Mouse (Mus musculus) thymus, postnatal 14 days (tissue): ENCODE data around the gene Ngrn.
A peak's percentile ranks its signal among the peaks of the same experiment; 100 is the strongest.

Source experiments
- DNase-seq: peaks from one replicate; pipeline ENCODE4 v3.0.0; 2021

Ngrn gene

GRCm38 (mm10) chr7:80264606-80265005 is 3.6 kb downstream of the Ngrn start:
- DNase-seq: no peak

- DNase-seq: no peak
Measured at GRCm38 (mm10) chr7:80267764-80268163, 6.7 kb downstream of the Ngrn start.

- peak; percentile 97 for DNase-seq
Measured at GRCm38 (mm10) chr7:80268897-80269750, 8.1 kb downstream of the Ngrn start, which contains the start of gene Vps33b. Gene Vps33b (plus strand): TSS chr7:80269649.

GRCm38 (mm10) chr7:80269751-80270255 is 8.8 kb downstream of the Ngrn start:
- DNase-seq: no peak

- DNase-seq: no peak
Measured at GRCm38 (mm10) chr7:80273456-80273855, 12.4 kb downstream of the Ngrn start.

- no peak for DNase-seq
Measured at GRCm38 (mm10) chr7:80276374-80276773, 15.4 kb downstream of the Ngrn start.

- no peak for DNase-seq
Measured at GRCm38 (mm10) chr7:80280032-80280431, 19.0 kb downstream of the Ngrn start.

GRCm38 (mm10) chr7:80280998-80281397 is 20.0 kb downstream of the Ngrn start:
- no peak for DNase-seq

- DNase-seq: no peak
Measured at GRCm38 (mm10) chr7:80281646-80282045, 20.6 kb downstream of the Ngrn start.

- DNase-seq: no peak
Measured at GRCm38 (mm10) chr7:80283226-80283918, 22.4 kb downstream of the Ngrn start.

- DNase-seq: no peak
Measured at GRCm38 (mm10) chr7:80284391-80284790, 23.4 kb downstream of the Ngrn start.

GRCm38 (mm10) chr7:80285725-80286124 is 24.7 kb downstream of the Ngrn start:
- DNase-seq: peak; percentile 72

GRCm38 (mm10) chr7:80287736-80288135 is 26.7 kb downstream of the Ngrn start:
- DNase-seq: peak; percentile 33

- peak; percentile 99 for DNase-seq
Measured at GRCm38 (mm10) chr7:80294062-80294763, 33.2 kb downstream of the Ngrn start, which contains the start of gene Prc1. Gene Prc1 (plus strand): TSS chr7:80294450.

GRCm38 (mm10) chr7:80294764-80295648 is 34.0 kb downstream of the Ngrn start:
- peak; percentile 17 for DNase-seq

GRCm38 (mm10) chr7:80296462-80296861 is 35.4 kb downstream of the Ngrn start:
- DNase-seq: no peak

- no peak for DNase-seq
Measured at GRCm38 (mm10) chr7:80297041-80297440, 36.0 kb downstream of the Ngrn start.

GRCm38 (mm10) chr7:80298754-80299153 is 37.7 kb downstream of the Ngrn start:
- no peak for DNase-seq

GRCm38 (mm10) chr7:80299568-80299967 is 38.6 kb downstream of the Ngrn start:
- DNase-seq: no peak

- DNase-seq: peak; percentile 24
Measured at GRCm38 (mm10) chr7:80301522-80301921, 40.5 kb downstream of the Ngrn start.

GRCm38 (mm10) chr7:80307766-80308165 is 46.8 kb downstream of the Ngrn start:
- DNase-seq: no peak

- DNase-seq: no peak
Measured at GRCm38 (mm10) chr7:80310771-80311170, 49.8 kb downstream of the Ngrn start.
